Mouse (Mus musculus) myocyte (in vitro differentiated cells): ENCODE measurements at regions not wholly inside any gene's neighbourhood (a gene's known extent, or its start where the extent isn't known, plus 50 kb on each side); places are given as distances from the start of the nearest gene placed in this dataset.

Experiments
- H3K27me3 ChIP-seq: one replicate; pipeline ENCODE4 v1.6.1; 2011; ENCODE audit not compliant: control insufficient read depth, insufficient read depth, insufficient read length
- H3K36me3 ChIP-seq: one replicate; pipeline ENCODE4 v1.6.1; 2011; ENCODE audit not compliant: control insufficient read depth, insufficient read depth
- H3K4me2 ChIP-seq: one replicate; pipeline ENCODE4 v1.6.1; 2011; ENCODE audit warnings: low read depth, control low read depth
- H3K4me3 ChIP-seq: one replicate; pipeline ENCODE4 v1.5.1; 2011; ENCODE audit warnings: mild to moderate bottlenecking, control low read depth, moderate library complexity
- H3K79me2 ChIP-seq: one replicate; pipeline ENCODE4 v1.6.1; 2011; ENCODE audit not compliant: control insufficient read depth, insufficient read depth
- H3ac ChIP-seq: one replicate; pipeline ENCODE4 v1.6.1; 2011; ENCODE audit not compliant: control insufficient read depth, insufficient read length
- CEBPB ChIP-seq: IDR thresholded peaks from 2 replicates; pipeline ENCODE4 v1.6.1; 2011; ENCODE audit warnings: mild to moderate bottlenecking, moderate library complexity; ENCODE audit not compliant: poor library complexity, insufficient read depth, severe bottlenecking
- E2F4 ChIP-seq: IDR thresholded peaks from one replicate; pipeline ENCODE4 v1.6.1; 2011; ENCODE audit warnings: mild to moderate bottlenecking, control low read depth, moderate library complexity; ENCODE audit not compliant: insufficient read depth
- MAX ChIP-seq: IDR thresholded peaks from one replicate; pipeline ENCODE4 v1.6.1; 2011; ENCODE audit warnings: low read depth, mild to moderate bottlenecking, control low read depth
- MYOD1 ChIP-seq, 3 experiments: IDR thresholded peaks; one replicate each; pipeline ENCODE4 v1.6.1; 2011; ENCODE audit warnings: control low read depth in 2 of 3, low read depth in 2 of 3, mild to moderate bottlenecking in 2 of 3, moderate library complexity in 1 of 3; ENCODE audit not compliant: insufficient read length in 2 of 3, control insufficient read depth in 1 of 3
- MYOG ChIP-seq, 3 experiments: IDR thresholded peaks; one replicate each; pipeline ENCODE4 v1.6.1; 2011; ENCODE audit warnings: control low read depth in 2 of 3, low read depth in 2 of 3, mild to moderate bottlenecking in 2 of 3; ENCODE audit not compliant: insufficient read length in 2 of 3, control insufficient read depth in 1 of 3, insufficient read depth in 1 of 3
- POLR2A ChIP-seq: IDR thresholded peaks from one replicate; pipeline ENCODE4 v1.6.1; 2011; ENCODE audit warnings: low read depth, mild to moderate bottlenecking, control low read depth, moderate library complexity; ENCODE audit not compliant: insufficient read length
- POLR2AphosphoS2 ChIP-seq: IDR thresholded peaks from one replicate; pipeline ENCODE4 v1.6.1; 2011; ENCODE audit warnings: low read depth, control low read depth; ENCODE audit not compliant: insufficient read length
- REST ChIP-seq: IDR thresholded peaks from one replicate; pipeline ENCODE4 v1.6.1; 2011; ENCODE audit warnings: mild to moderate bottlenecking, control low read depth, moderate library complexity; ENCODE audit not compliant: insufficient read depth, insufficient read length
- SRF ChIP-seq: IDR thresholded peaks from one replicate; pipeline ENCODE4 v1.6.1; 2011; ENCODE audit warnings: low read depth; ENCODE audit not compliant: control insufficient read depth, insufficient read length
- TCF12 ChIP-seq: IDR thresholded peaks from one replicate; pipeline ENCODE4 v1.6.1; 2011; ENCODE audit warnings: mild to moderate bottlenecking, control low read depth; ENCODE audit not compliant: poor library complexity, insufficient read depth, severe bottlenecking
- TCF3 ChIP-seq: IDR thresholded peaks from one replicate; pipeline ENCODE4 v1.6.1; 2011; ENCODE audit warnings: low read depth, control low read depth; ENCODE audit not compliant: insufficient read length
- USF1 ChIP-seq: IDR thresholded peaks from one replicate; pipeline ENCODE4 v1.6.1; 2011; ENCODE audit warnings: low read depth, mild to moderate bottlenecking, control low read depth, moderate library complexity

- Histone ChIP-seq H3K27me3 (no peaks in the 10 kb centered on the region), H3K36me3 (no peaks in the 10 kb centered on the region), H3ac (no peak overlapping the region), H3K4me2 (no peak overlapping the region), H3K4me3 (no peak overlapping the region), H3K79me2 (no peaks in the 10 kb centered on the region)
- no peak for TF ChIP-seq MAX
- TF ChIP-seq POLR2AphosphoS2, result no peak
- TF ChIP-seq TCF3, result no peak
- no peak for TF ChIP-seq CEBPB
- TF ChIP-seq MYOG (IDR thresholded peaks at IDR 0.05; ENCODE audit: control insufficient read depth in 1 of 3, insufficient read depth in 1 of 3, insufficient read length in 2 of 3, low read depth in 2 of 3), result no peak
- no peak for TF ChIP-seq SRF
- TF ChIP-seq MYOD1 (IDR thresholded peaks at IDR 0.05; ENCODE audit: control insufficient read depth in 1 of 3, insufficient read length in 2 of 3, low read depth in 2 of 3), result no peak
- no peak for TF ChIP-seq TCF12
- no peak for TF ChIP-seq REST
- TF ChIP-seq POLR2A, result no peak
- TF ChIP-seq USF1, result no peak
- TF ChIP-seq E2F4, result no peak
Measured at GRCm38 (mm10) chr6:94875841-94876240, 175.9 kb upstream of the Lrig1 start.

DNA sequence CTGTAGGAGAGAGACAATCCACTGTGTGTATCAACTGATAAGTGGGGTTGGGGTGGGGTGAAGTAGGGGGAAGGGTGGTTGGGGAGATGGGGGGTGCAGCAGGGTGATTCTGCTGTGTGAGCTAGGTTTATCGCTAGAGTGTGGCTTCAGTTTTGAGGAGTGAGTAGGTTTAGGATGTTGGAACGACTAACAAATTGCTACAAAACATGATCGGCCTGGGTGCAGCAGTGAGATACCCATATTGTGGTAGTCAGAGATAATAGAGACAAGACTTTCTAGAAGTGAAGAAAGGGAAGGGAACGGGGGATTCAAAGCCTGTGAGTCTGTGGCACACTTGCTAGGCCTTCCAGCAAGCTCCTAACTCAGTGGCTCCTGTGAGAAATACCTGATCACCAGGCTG lies 175.1 kb upstream of the Lrig1 start:
- Histone ChIP-seq H3K79me2 (no peaks in the 10 kb centered on the region), H3K27me3 (no peaks in the 10 kb centered on the region), H3K4me2 (no peak overlapping the region), H3K4me3 (no peak overlapping the region), H3K36me3 (no peaks in the 10 kb centered on the region), H3ac (no peak overlapping the region)
- TF ChIP-seq POLR2AphosphoS2, result no peak
- no peak for TF ChIP-seq USF1
- no peak for TF ChIP-seq SRF
- TF ChIP-seq CEBPB, result no peak

DNA sequence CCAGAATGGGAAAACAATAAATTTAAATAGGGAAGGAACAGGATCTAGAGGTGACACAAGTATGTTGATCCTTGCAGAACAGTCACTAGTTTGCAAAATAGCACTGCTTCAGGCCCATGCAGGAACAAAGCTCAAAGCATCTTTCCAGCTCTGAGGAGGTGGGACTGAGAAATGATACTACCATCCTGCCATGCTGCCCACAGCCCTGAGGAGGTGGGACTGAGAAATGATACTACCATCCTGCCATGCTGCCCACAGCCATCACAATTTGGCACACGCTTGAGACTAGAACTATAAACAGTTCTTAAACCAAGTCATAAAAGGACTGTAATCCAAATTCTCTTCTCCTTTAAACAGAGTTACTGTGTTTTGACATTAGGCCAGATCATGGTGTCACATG lies 174.5 kb upstream of the Lrig1 start:
- Histone ChIP-seq H3K4me2 (no peak overlapping the region), H3K36me3 (no peaks in the 10 kb centered on the region), H3K4me3 (no peak overlapping the region), H3ac (no peak overlapping the region), H3K79me2 (no peaks in the 10 kb centered on the region), H3K27me3 (no peaks in the 10 kb centered on the region)
- TF ChIP-seq REST, result no peak
- no peak for TF ChIP-seq CEBPB
- TF ChIP-seq POLR2AphosphoS2, result no peak
- TF ChIP-seq POLR2A, result no peak
- no peak for TF ChIP-seq SRF
- no peak for TF ChIP-seq TCF12
- TF ChIP-seq USF1, result no peak
- no peak for TF ChIP-seq MAX
- TF ChIP-seq TCF3, result no peak
- no peak for TF ChIP-seq MYOG (IDR thresholded peaks at IDR 0.05; ENCODE audit: control insufficient read depth in 1 of 3, insufficient read depth in 1 of 3, insufficient read length in 2 of 3, low read depth in 2 of 3)
- TF ChIP-seq E2F4, result no peak
- TF ChIP-seq MYOD1 (IDR thresholded peaks at IDR 0.05; ENCODE audit: control insufficient read depth in 1 of 3, insufficient read length in 2 of 3, low read depth in 2 of 3), result no peak

DNA sequence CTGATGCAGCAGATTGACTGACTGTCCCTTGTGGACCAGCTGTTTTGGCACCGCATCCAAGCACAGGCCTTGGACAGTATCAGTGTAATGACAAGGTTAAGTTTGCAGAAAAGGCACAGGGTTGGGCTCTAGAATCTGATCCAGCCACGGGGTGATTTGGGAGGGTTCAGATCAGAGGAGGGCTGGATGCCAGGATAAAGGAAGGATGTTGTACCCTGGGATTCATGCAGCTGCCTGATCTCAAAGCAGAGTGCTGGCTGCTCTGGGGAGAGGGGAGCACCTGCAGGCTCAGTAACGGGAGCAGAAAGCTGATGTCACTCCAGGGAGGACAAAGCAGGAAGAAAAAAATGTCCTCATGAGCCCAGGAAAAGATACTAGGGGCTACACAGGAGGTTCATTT lies 168.0 kb upstream of the Lrig1 start:
- Histone ChIP-seq H3K4me3 (no peak overlapping the region), H3ac (no peak overlapping the region), H3K4me2 (no peak overlapping the region), H3K27me3 (no peaks in the 10 kb centered on the region), H3K36me3 (no peaks in the 10 kb centered on the region), H3K79me2 (no peaks in the 10 kb centered on the region)
- TF ChIP-seq REST (no peak), SRF (no peak), E2F4 (no peak)

GRCm38 (mm10) chr6:94865498-94865897 lies 165.5 kb upstream of the Lrig1 start:
- Histone ChIP-seq H3K4me2 (no peak overlapping the region), H3K36me3 (no peaks in the 10 kb centered on the region), H3ac (no peak overlapping the region), H3K79me2 (no peaks in the 10 kb centered on the region), H3K4me3 (no peak overlapping the region), H3K27me3 (no peaks in the 10 kb centered on the region)
- no peak for TF ChIP-seq TCF3
- TF ChIP-seq USF1, result no peak
- no peak for TF ChIP-seq POLR2A
- no peak for TF ChIP-seq E2F4
- no peak for TF ChIP-seq REST
- TF ChIP-seq CEBPB, result no peak
- no peak for TF ChIP-seq TCF12
- TF ChIP-seq MYOD1 (IDR thresholded peaks at IDR 0.05; ENCODE audit: control insufficient read depth in 1 of 3, insufficient read length in 2 of 3, low read depth in 2 of 3), result no peak
- TF ChIP-seq POLR2AphosphoS2, result no peak
- TF ChIP-seq MAX, result no peak
